Mouse (Mus musculus): Measurements from ENCODE around the gene Best3. TPM values are rescaled to one million over a fixed set of nuclear protein-coding genes. Genes with fewer than 3 reads are reported as not detected.

Gene Best3
- polyA plus RNA-seq, 1 experiment from 2014 or later, result 0.10 TPM

GRCm38 (mm10) chr10:117073176-117073575 lies 87.1 kb downstream of the Best3 start:
- ATAC-seq (ENCODE audit: low FRiP score, low read depth), result no peak
- 91% methylated on average over 7 of the region's 7 CpGs for WGBS
- Histone ChIP-seq H3K9me3 (no peaks in the 10 kb centered on the region), H3K27me3 (no peaks in the 10 kb centered on the region), H3K4me1 (no peaks in the 10 kb centered on the region), H3K4me2 (replicated peaks) (no peak overlapping the region), H3K27ac (replicated peaks) (no peak overlapping the region), H3K4me3 (no peak overlapping the region), H3K9ac (replicated peaks) (no peak overlapping the region), H3K36me3 (peaks cover 57% of the 10 kb centered on the region)

Other genes starting within 250 kb of the Best3 start
- 0.09 TPM in 1 of 2 replicates, not detected in the other for gene Myrfl, start 89.4 kb upstream of the Best3 start, polyA plus RNA-seq (2016; fragmentation: Nextera tagmentation; extraction: Ambion mirVana)
- 41.7 and 45.2 TPM in 2 replicates for gene Rab3ip, start 35.5 kb upstream of the Best3 start, polyA plus RNA-seq (2016; fragmentation: Nextera tagmentation; extraction: Ambion mirVana)
- gene Gm10271, start 13.7 kb upstream of the Best3 start, polyA plus RNA-seq (2016; fragmentation: Nextera tagmentation; extraction: Ambion mirVana), result not detected in 2 replicates
- not detected in 2 replicates for gene Lrrc10, start 59.0 kb downstream of the Best3 start, polyA plus RNA-seq (2016; fragmentation: Nextera tagmentation; extraction: Ambion mirVana)
- 252 and 253 TPM in 2 replicates for gene Cct2, start 77.5 kb downstream of the Best3 start, polyA plus RNA-seq (2016; fragmentation: Nextera tagmentation; extraction: Ambion mirVana)
- gene Frs2, start 162.2 kb downstream of the Best3 start, polyA plus RNA-seq (2016; fragmentation: Nextera tagmentation; extraction: Ambion mirVana), result 23.2 and 25.7 TPM in 2 replicates
- 147 and 162 TPM in 2 replicates for gene Yeats4, start 238.2 kb downstream of the Best3 start, polyA plus RNA-seq (2016; fragmentation: Nextera tagmentation; extraction: Ambion mirVana)